Mouse (Mus musculus) embryonic fibroblast, embryonic 13.5 days (primary cell): ENCODE measurements around the gene Fhit.

Source experiments
- CTCF ChIP-seq: IDR thresholded peaks from 2 replicates; pipeline ENCODE4 v1.5.1; 2011; ENCODE audit warnings: mild to moderate bottlenecking, control low read depth, low read length, moderate library complexity, borderline replicate concordance; ENCODE audit not compliant: insufficient read depth
- POLR2A ChIP-seq: IDR thresholded peaks from 2 replicates; pipeline ENCODE4 v1.6.1; 2011; ENCODE audit warnings: low read depth, mild to moderate bottlenecking, control low read depth, low read length, moderate library complexity

DNA sequence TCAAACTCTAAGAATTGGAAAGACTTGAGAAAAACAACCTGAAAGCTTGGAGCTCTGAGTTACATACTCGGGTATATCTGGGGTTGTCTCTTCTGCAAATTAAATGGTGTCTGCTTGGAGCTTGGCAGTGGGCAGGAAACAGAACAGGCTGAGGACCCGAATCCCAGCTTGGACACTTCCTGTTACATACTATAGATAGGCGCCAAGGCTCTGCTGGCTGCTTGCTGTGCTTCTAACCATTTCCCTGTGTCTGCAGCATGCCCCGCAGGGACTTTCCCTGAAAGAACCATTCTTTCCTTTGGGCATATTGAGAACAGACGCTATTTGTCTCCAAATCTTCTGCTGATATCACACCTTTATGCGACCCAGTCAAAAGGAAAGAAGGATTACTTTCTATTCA lies 1606.0 kb downstream of the Fhit start:
- TF ChIP-seq POLR2A (no peak), CTCF (no peak)
